Mouse (Mus musculus): ENCODE results near the gene Snd1.
A peak's percentile ranks its signal among the peaks of the same experiment; 100 is the strongest.
"Not testable (repeated sequence)": the region's sequence is repeated elsewhere in the genome, so short reads cannot be mapped to it uniquely, and the experiment has no call there.

Snd1 gene

DNA sequence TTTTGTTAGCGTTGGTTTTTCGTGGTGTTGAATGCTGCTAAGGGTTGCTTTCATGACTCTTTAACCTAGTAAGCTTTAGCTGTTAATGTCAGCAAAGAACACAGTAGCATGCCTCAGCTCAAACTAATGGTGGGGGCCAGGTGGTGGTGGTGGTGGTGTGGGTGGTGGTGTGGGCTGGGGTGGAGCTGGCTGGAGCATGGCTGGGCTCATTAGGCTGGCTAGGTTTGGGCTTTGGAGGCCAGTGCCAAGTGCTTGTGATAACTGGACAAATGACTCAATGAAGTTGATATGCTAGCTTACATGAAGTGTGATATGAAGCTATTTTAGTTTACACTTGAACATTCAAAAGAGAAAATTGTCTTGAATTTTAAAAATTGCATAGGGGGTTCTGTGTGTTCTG, 11.1 kb downstream of the Snd1 start:
- no peak for DNase-seq (ENCODE audit: inconsistent ontology term)

DNA sequence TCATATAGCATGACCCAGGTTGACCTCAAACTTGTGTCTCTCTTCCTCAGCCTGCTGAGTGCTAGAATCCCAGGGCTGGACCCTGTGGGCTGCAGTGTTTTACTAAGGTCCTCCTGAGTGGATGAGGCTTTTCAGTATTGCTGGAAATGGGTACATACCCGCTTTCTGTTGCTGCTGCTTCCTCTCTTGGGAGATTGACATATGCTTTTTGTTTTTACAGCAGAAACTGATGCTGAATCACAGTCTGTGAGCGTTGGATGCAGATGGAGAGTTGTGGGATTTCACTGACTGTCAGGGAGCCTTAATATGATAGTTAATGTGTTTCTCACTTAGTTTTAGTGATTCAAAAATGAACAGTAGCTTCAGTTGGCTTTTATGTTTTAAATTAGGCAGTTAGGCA, 11.5 kb downstream of the Snd1 start:
- DNase-seq (ENCODE audit: inconsistent ontology term), result no peak

DNA sequence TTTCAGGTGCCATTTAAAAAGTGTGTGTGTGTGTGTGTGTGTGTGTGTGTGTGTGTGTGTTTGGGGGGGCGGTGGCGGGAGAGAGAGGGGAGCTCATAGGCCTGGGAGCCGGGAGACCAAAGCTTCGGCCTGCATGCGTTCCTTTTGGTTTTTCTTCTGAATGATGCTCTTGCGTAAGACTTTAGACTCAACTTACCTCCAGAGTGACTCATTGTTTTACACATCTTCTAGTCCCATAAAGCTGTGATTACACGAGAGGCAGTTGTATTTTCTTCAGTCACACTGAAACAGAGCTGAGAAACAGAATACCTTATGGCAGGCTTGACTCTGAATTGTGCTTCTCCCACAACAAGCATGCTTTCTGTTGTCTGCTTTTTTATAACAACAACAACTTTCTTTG, 12.0 kb downstream of the Snd1 start:
- no peak for DNase-seq (ENCODE audit: inconsistent ontology term)

DNA sequence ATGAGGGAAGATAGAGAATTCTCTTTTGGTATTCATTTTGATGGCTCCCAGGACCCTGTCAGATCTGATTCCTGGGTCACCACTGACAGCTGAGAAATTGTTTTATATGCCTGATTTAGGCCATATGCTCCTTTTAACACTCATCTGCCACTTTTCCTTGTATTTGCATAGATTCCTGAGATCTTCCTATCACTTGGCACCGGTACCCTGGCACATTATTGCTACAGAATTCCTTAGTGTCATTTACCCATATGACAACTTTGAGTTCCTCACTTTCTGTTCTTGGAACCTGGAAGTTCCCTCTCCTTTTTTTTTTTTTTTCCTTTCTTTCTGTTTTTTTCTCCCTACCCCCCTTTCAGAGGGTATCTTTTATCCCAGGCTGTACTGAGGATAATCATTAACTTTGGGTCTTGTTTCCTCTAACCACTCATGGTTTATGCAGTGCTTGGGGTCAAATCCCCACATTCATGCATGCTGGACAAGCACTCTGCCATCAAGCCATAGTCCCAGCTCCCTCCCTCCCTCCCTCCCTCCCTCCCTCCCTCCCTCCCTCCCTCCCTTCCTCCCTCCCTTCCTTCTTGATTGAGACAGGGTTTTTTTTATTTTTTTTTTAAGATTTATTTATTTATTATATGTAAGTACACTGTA, 13.4 kb downstream of the Snd1 start:
- no peak for DNase-seq (ENCODE audit: inconsistent ontology term)

DNA sequence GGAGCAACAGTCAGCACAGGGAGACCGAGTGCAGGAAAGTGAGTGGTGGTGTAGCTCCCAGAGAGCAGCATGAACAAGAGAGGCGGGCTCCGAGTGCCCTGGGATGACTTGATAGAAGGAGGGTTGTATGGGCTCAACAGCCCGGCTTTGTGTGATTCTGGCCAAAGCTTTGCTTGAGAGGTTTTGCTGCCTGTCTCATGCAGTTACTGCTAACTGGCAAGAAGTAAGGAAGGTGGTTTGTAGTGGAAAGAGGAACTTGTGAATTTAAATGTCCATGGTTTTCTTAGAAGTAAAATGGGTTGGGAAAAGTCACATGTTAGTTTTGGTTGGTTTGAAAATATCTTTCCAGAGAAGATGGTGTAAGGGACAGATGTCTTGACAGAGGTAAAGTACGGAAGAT, 15.7 kb downstream of the Snd1 start:
- DNase-seq (ENCODE audit: inconsistent ontology term), result no peak

DNA sequence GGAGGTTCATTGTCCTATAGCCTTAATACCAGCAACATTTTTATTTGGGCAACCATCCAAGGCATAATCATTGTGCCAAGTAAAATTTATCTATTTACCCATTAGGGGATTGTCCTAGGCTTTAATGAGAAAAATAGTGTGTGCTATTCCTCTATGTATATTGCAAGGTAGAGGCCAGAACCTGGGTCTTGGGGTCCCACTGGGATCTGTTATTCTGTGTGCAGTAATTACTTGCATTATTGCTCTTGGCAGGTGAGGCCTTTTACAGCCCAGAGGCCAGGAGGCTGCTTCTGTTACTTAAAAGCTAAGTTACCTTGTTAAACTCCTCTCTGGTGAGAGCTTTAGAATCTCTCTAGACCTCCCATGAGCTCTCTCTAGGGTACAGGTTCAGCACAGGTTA, 16.3 kb downstream of the Snd1 start:
- DNase-seq (ENCODE audit: inconsistent ontology term), result no peak

DNA sequence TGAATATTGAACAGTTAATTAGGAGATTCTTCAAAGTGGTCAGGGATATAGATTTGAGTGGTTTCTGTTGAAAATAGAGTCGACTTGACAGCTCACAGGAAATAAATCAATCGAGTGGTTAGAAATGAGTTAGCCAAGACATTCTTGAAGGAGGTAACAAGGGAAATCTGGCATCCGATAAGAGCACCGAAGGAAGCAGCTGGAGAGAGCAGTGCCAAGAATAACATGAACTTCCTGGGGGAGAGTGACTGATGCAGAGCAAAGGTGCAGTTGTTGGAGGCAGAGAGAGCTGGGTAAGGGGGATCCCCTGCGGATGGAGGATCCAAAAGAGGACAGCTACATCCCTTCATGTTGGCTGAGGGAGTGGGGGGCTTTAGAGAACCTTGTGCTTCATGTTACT, 22.9 kb downstream of the Snd1 start:
- DNase-seq (ENCODE audit: inconsistent ontology term), result peak; percentile 24

DNA sequence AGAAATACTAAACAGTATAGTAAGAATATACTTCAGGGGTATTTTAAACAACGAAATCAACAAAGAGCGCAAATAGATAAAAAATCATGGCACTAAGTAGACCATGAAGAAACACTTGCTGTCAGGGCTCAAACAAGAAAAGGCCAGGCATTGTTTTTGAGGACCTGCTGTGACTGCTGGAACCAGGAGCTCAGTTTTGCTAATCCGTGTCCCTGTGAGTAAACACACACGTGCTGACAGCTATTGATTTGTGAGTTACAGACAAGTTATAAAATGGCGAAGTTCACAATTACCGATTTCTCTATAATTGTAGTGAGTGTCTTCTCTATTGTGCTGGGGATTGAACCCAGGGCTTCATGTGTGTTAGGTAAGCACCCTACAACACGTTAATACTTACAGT, 27.6 kb downstream of the Snd1 start:
- DNase-seq (ENCODE audit: inconsistent ontology term), result no peak

DNA sequence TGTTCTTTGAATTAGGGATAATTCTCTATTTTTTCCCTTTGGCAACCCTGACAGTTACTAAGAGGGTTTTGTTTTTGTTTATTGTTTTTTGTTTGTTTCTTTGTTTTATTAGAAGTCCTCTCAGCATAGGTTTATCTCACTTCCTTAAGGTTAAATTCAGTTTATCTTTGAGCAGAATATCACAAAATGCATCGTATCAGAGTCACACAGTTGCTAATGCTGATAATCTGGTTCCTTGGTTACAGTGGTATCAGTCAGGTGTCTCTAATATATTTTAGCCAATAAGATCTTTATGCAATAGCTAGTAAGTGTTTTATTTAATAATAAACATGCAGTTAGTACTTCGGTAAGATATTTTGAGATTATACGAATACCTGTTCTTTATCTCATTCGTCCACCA, 28.2 kb downstream of the Snd1 start:
- no peak for DNase-seq (ENCODE audit: inconsistent ontology term)

DNA sequence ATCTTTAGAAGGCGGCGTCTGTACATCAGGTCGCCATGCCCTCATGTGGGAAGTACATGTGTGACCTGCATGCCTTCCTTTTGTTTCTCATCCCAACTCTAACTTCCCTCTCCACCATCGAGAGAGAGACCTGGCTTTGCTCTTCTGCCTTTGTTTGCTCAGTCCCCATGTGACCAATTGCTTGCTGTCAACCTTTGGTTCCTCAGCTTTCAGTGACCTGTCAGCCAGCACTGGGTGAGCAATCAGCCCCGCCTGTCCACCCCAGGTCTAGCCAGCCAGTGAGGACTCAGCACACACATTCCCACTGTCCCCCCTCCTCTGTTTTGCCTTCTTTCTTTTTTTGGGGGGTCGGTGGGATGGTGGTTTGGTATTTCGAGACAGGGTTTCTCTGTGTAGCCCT, 29.7 kb downstream of the Snd1 start:
- no peak for DNase-seq (ENCODE audit: inconsistent ontology term)

DNA sequence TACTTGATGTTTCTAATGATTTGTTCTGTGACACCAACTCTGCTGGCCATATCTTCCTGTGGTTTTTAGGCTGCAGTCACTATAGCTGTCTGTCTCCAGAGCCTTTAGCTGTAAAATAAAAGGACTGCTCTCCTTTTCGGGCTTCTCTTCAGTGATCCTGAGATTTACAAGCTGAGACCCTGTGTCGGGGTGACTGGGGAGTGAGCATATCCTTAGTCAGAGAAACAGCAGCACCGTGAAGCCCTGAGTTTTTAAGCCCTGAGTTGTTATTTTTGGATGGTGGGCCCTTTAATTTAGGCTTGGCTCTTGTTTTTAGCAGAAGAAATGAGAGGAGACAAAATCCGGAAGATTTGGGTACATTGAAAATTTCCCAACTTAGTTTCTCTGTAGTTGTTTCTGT, 32.8 kb downstream of the Snd1 start:
- DNase-seq (ENCODE audit: inconsistent ontology term), result no peak

DNA sequence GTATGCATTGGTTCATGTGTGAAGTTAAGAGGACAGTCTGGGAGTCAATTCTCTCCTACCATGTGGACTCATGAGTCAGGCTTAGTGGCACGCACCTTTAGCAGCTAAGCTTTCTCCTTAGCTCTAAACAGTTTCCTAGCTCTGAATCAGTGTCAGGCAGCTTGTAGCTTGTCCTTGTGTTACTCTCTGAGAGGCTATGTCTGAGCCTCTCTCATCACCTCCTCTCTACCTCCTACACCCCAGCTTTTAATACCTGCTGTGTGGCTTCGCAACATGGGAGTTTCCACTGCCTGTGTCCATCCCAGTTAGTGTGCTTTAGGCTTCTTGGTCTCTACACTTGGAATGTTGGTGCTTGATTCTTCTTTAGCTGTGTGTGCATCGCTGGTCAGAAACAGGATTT, 39.3 kb downstream of the Snd1 start:
- DNase-seq (ENCODE audit: inconsistent ontology term), result no peak

DNA sequence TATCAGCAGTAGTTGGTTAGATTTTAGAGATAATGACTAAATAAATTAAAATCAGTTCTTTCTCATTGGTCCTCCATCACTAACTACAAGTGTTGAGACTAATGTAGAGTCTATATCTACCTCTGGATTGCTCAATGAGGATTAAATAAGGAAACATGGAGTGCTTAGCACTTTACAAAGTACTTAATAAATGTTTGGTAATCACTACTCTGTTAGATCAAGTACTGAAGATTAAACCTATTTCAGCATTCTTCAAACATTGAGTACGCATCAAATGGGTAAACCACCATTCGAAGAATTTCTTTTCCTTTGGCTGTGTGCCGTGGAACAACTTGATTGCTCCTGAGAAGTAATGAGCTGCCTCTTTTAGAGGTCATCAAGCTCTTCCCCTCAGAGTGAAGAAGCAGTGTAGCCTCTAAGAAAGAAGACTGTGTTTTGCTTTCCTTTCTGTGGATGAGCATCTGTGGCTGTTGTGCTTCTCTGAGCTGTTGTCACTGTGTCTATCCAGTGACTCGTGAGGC, 40.0 kb downstream of the Snd1 start:
- DNase-seq (ENCODE audit: inconsistent ontology term), result peak; percentile 25

DNA sequence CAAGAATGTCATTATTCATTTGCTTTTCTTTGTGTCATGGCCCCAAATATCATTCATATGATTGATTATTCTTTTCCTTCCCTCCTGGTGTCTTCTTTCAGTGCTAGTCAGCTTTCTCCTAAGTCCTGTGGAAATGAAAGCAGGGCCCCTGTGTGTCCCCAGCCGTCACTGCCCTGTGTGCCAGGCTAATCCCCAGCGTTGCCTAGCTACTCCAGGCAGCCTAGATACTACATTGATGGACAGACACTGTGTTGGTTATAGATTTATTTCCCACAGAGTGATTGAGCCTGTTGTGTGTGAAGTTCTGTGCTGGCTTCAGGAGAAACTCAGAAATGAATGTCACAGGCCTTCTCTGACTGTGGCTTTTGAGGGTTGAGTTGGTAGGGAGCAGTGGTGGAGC, 41.7 kb downstream of the Snd1 start:
- DNase-seq (ENCODE audit: inconsistent ontology term), result no peak

DNA sequence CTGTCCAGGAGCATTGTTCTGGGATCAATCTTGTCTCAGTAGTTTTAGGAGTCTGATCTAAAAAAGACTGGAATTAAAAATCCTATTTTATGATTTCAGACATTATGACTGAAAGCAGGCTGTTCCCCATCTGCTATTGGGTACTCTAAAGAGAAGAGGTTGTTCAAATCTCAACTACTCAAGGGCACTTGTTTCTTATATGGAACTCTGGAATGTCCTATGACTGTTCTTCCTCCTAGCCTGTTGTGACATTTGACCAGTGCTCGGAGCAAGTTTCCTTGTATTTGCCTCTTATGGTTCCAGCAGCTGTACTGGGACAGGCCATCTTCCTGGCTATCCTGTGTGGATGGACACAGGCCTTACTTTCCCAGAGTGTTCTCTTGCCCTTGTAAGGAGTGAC, 42.1 kb downstream of the Snd1 start:
- DNase-seq (ENCODE audit: inconsistent ontology term), result no peak

DNA sequence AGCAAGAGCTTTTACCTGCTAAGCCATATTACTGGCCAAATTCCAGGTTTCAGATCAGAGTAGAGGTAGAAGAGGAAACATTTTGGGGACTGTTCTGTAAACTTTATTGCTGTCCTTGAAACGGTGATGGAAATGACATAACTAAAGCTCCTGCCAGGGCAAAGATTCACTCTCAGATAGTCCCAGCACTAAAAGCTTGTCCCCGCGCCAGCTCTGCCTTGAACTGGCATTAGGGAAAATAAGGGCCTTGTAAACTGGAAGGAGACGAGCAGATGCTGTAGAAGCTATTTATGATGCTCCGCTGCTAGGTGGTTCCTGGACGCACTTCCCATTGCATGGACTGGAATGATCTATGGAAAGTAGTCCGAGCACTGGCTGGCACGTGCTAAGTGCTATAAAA, 44.5 kb downstream of the Snd1 start:
- no peak for DNase-seq (ENCODE audit: inconsistent ontology term)

DNA sequence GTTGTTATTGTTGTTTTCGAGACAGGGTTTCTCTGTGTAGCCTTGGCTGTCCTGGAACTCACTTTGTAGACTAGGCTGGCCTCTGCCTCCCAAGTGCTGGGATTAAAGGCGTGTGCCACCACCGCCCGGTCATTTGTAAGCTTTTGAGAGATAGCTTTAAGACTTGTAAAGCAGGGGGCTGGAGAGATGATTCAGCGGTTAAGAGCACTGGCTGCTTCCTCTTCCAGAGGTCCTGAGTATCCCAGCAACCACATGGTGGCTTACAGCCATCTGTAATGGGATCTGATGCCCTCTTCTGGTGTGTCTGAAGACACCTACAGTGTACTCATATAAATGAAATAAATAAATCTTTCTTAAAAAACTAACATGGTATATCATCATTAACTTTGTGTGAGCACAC, 45.8 kb downstream of the Snd1 start:
- not testable (repeated sequence) for DNase-seq (ENCODE audit: inconsistent ontology term)

DNA sequence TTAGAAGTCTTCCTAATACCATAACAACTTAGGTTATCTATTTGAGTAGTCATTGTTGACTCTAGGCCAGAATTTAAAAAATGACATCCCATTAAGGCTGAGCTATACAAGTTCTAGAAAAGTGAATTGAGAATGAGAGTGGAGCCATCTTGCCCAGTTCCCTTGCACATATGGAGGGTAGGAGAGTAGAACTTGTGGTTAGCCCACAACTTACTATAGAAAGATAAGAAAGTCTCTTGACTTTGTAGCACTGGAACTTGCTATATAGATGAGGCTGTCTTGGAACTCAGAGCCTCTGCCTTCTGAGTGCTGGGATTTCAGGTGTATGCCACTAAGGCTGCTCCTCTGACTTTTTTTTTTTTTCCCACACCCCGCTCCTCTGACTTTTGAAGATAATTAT, 46.5 kb downstream of the Snd1 start:
- no peak for DNase-seq (ENCODE audit: inconsistent ontology term)

DNA sequence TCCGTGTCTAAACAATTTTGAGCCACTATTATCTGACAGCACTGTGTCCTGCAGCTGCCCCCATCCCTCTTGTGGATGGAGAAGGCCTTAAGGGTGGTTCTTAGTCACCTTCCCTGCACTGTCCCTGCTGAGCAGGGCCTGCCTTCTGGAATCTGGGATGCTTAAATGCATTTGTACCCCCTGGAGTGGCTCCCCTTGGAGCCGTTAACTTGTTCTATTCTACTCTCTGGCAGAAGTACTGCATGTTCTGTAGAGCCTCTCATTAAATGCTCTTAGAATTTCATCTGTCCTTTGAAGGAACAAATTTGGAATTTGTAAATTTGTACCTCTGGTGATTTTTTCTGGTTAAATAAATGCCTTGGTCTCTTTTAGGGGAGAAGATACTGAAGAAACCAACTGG, 50.6 kb downstream of the Snd1 start:
- DNase-seq (ENCODE audit: inconsistent ontology term), result no peak

DNA sequence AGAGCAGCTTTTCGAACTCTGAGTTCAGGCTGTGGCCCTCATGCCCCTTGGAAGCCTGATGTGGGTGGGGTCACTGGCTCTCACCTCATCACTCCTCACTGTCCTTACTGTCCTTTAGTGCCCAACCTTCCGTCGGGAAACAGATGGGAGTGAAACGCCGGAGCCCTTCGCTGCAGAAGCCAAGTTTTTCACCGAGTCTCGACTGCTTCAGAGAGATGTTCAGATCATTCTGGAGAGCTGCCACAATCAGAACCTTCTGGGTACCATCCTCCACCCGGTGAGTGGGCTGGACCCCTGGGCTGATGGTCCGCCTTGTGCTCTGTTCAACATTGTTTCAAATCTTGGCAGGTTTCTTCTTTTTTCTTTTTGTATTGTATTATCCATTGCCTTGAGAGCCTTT, 52.5 kb downstream of the Snd1 start:
- no peak for DNase-seq (ENCODE audit: inconsistent ontology term)

DNA sequence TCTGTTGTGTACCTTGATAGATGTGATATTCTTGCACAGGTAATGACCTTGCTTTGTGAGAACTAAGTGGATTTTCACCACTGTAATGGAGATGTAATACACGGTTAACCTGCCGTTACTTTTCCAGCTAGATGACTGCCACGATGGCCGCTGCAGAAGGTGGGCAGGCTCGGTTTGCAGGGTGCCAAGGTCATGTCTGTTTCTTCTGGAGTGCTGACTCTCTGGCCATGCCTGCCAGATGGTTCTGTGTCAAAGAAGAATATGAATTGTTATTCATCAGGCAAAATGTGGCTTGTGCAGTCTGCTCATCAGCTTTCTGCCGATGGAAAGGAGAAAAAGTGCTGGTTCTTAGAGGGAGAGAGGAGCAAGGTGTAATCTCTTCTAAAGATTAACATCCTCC, 53.3 kb downstream of the Snd1 start:
- DNase-seq (ENCODE audit: inconsistent ontology term), result no peak

DNA sequence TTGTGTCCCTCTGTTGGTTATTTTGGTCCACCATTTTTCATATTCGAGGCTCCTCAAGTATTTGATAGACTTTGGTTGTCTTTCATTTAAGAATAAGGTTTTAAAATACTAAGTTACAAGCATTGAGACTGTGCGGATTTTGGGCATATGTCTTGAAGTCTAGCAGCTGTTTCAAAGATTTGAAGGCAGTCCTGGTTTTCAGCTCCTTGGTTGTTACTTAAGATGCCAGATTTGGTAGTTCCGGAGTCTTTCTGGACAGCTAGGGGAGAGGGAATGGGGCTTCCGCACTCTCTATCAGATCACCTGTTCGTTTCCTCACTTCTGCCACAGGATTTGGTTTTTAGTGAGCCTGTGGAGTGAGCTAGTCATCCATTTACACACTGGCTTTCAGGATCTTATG, 61.5 kb downstream of the Snd1 start:
- no peak for DNase-seq (ENCODE audit: inconsistent ontology term)

DNA sequence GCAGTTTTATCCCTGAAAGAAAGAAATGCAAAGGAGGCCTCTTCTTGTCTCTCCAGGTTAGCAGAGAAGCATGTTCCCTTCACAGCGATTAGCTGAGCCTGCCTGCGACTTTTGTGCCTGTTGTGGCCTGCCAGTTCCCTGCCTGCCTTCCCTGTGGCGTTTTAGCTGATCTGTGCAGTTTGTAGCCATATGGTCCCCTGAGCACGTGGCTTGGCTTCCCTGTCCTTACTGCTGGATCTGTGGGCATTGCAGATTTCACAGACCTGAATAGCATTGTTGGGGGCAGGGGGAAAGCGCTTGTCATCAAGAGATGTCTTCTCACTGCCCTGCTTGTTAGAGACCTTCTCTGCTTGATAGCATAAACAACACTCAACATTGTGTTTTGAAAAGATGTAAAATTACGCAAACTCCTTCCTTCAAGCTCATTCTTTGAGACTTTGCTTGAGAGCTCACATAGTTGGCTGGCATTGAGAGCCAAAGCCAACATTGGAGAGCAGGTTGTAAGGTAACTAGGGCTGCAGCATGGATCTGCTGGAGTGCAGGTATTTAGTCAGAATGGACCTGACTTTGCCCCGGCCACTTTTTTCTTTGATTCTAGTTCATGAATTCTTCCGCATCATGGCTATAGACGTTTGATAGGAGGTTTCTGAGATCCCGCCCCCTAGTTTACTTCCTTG, 63.0 kb downstream of the Snd1 start:
- DNase-seq (ENCODE audit: inconsistent ontology term), result no peak

DNA sequence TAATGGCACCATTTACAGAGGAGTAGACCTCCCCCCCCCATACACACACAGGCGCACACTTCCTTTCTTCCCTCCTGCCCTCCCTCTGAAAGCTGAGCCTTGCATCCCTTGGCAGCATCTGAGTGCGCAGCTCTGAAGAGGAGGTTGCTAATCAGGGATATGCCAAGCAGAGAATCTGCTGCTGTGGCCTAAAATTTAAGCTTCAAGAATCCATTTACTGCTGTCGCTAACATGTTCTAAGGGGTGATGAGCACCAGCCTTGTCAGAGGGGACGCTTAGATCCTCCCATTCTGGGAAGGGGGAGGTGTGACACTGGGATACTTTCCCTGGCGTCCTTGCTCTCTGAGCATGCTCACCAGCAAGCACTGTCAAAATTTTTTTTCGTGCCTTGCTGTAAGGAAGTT, 67.4 kb downstream of the Snd1 start:
- DNase-seq (ENCODE audit: inconsistent ontology term), result no peak

All from Muller cell, postnatal 12 days (primary cell).